Mouse (Mus musculus) G1E-ER4 (cell line): ENCODE data around the gene Adap1. TPM values are rescaled to one million over a fixed set of nuclear protein-coding genes. Genes with fewer than 3 reads are reported as not detected.

ENCODE experiments used
- GATA1 ChIP-seq: IDR thresholded peaks from one replicate; pipeline ENCODE4 v1.8.0; 2012; ENCODE audit warnings: low read length, inconsistent platforms
- polyA plus RNA-seq: library from polyadenylated mRNA; stranded (reverse); fragments of >175 nt; gene quantifications from 2 replicates; pipeline ENCODE4 v1.2.3, GENCODE M21; 2012

The Adap1 gene
- polyA plus RNA-seq, 1 experiment: 0.06 TPM

DNA sequence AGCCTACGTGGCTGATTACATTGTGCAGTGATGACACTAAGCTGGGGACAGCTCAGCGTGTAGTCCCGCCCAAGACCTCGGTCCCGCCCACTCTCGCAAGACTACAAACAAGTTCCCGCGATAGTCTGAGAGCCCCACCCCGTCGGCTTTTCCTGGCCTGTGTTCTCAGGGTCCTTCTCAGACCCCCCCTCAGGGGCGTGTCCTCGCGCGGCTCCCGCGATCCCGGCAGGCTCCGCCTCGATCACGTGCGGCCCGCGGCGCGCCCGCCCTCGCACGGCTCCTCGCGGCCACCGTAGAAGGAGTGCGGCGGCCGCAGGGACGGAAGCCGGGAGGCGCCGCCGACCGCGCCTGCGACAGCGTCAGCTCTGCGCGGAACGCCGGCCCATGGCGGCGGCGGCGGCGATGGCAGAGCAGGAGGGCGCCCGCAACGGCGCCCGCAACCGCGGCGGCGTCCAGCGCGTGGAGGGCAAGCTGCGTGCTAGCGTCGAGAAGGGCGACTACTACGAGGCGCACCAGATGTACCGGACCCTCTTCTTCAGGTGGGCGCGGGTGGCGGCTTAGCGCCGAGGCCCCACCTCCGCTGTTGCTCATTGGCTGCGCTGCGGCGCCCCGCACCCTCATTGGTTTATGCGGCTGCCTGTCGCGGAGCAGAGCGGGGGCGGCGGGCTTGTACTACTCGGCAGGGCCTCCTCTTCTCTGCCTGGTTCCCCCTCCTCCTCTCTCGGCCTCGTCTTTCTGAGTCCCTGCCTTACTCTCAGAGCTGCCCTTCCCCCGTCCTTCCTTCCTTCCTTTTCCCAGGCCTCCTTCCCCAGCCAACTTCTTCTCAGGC lies 73.1 kb downstream of the Adap1 start, which contains the start of gene Get4:
Gene Get4, plus strand, starts transcription at position 244 of the 829 bp plus-strand sequence.
- TF ChIP-seq GATA1: no peak

DNA sequence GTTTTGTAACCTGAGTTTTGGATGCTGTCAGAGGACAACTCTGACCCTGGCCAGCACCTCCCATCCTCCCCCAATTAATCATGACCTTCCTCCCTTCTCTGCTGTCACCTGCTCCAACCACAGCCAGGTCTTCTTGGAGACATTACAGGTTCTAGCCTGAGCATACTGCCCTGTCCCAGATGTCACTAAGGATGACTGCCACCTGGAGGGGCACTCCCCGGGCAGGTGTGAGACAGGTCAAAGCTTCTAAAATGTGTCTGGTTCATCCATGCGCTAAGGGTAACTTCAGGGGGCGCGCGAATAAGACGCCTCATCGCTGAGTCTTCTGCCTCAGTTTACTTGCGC lies 73.7 kb downstream of the Adap1 start:
- TF ChIP-seq GATA1: no peak

DNA sequence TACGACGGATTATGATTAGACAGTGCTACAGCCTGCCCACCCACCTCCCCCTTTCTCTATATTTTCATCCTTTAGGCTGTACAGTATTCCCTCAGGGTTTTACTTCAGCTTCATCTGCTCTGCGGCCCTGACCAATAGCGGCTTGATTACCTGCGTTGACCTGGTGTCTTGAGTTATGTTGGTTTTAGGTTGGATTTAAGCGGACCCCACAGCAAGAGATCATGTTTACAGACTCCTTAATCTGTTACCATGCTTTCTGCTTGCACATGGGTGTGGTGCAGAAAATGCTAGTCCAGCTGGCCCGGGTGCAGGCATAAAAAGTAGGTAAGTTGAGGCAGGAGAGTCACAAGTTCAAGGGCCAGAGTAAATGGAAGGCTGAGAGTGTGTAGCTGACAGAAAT lies 74.1 kb downstream of the Adap1 start:
- TF ChIP-seq GATA1: no peak

DNA sequence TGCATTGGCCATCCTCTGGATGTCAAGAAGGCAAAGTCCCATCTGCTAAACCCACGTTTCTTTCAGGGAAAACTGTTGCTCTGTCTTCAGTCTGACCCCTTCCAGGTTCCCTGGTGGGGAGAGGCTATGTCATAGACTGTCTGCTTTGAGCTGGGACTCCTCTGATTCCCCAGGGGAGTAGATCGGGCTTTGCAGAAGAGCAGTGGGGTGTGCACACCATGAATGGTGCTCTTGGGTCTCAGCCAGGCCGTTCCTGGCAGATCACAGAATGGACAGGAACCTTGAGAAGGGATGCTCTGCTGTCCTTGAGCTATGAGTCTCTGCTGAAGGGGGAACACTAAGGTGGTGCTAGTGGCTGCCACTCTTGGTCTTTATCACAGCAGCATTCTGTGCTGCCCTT lies 76.6 kb downstream of the Adap1 start:
- no peak for TF ChIP-seq GATA1

DNA sequence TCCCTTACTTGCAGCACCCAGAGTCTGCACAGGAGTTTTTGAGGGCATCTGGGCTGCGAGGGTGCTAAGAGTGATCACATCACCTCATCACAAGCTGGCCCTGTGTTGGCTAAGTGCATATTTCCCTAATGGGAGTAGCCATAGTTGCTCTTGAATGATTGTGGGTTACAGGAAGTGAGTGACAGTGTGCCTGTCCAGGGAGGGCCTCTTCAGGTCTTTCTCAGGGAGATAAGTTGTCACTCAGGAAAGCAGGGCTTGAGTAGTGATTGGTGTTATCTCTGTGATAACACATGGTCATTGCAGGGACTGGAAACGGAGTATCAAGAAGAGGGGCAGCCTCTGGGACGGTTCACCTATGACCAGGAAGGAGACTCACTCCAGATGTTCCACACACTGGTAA lies 77.7 kb downstream of the Adap1 start:
- peak; percentile 68 for TF ChIP-seq GATA1

GRCm38 (mm10) chr5:139243384-139243783 lies 82.0 kb downstream of the Adap1 start:
- no peak for TF ChIP-seq GATA1

GRCm38 (mm10) chr5:139241022-139241761 lies 84.2 kb downstream of the Adap1 start:
- TF ChIP-seq GATA1: no peak

GRCm38 (mm10) chr5:139237436-139237835 lies 88.0 kb downstream of the Adap1 start:
- no peak for TF ChIP-seq GATA1

DNA sequence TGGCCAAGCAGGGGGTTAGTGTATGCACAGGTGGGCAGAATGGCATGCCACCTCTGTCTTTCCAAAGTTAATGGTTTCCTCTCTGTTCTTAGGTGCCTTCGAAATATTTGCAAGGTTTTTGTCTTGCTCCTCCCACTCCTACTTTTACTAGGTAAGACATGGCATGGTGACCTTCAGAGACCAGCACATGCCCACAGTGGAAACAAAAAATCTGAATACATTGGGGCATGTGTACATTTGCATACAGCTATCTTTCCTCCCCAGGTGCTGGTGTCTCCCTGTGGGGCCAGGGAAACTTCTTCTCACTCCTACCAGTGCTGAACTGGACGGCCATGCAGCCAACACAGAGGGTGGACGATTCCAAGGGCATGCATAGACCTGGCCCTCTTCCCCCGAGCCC lies 91.0 kb downstream of the Adap1 start:
- TF ChIP-seq GATA1: no peak

GRCm38 (mm10) chr5:139232083-139232482 lies 93.3 kb downstream of the Adap1 start:
- no peak for TF ChIP-seq GATA1

- TF ChIP-seq GATA1: no peak
Observed at GRCm38 (mm10) chr5:139229716-139230115, 95.7 kb downstream of the Adap1 start.

DNA sequence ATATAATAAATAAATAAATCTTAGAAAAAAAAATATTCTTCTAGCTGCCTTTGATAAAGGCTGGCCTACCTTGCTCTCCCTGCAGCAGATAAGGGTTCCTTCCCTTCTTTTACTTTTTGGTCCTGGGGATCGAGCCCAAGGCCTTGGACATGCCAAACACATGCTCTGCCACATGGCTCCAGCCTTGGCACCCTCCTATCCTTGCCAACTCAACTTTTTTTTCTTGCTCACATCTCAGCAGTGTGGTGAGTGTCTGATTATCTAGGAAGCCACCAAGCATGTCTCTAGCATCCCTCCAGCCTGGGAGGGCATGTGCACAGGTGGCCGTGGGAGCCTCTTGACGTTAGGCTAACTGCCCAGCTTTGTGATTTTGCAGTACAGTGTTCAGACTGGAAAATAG lies 97.1 kb downstream of the Adap1 start:
- TF ChIP-seq GATA1: no peak

- no peak for TF ChIP-seq GATA1
Observed at GRCm38 (mm10) chr5:139227645-139228044, 97.8 kb downstream of the Adap1 start.

DNA sequence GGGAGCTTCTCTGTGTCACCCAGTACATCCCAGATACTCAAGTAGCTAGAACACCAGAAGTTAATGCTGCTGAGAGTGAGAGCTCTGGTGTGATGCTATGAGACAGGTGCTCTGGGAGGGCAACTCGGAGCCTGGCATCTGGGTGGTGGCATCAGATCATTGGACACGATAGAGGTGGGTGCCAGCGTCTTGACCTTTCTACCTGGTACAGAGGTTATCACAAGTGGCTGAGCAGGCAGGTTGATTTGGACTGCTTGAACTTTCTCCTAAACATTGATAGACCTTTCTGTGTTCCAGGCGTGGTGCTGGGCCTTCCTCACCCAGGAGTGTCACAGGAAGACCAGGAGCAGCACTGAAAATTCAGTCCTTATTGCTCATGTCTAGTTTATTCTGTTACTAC lies 98.2 kb downstream of the Adap1 start:
- TF ChIP-seq GATA1: no peak

GRCm38 (mm10) chr5:139223331-139223730 lies 102.1 kb downstream of the Adap1 start:
- TF ChIP-seq GATA1: no peak

Other genes with a start within 250 kb of the Adap1 start
- not detected in 2 replicates for gene Prkar1b, start 175.6 kb downstream of the Adap1 start, polyA plus RNA-seq
- 56.6 and 85.8 TPM in 2 replicates for gene Dnaaf5, start 175.4 kb downstream of the Adap1 start, polyA plus RNA-seq
- gene Sun1, start 125.0 kb downstream of the Adap1 start, polyA plus RNA-seq: 14.2 and 19.4 TPM in 2 replicates
- gene Get4, start 73.3 kb downstream of the Adap1 start, polyA plus RNA-seq: 84.1 and 121 TPM in 2 replicates
- 57.2 and 76.6 TPM in 2 replicates for gene Cox19, start 25.8 kb upstream of the Adap1 start, polyA plus RNA-seq
- not detected in 2 replicates for gene Cyp2w1, start 27.0 kb upstream of the Adap1 start, polyA plus RNA-seq
- gene Gpr146, start 52.1 kb upstream of the Adap1 start, polyA plus RNA-seq: 15.4 and 15.9 TPM in 2 replicates
- gene C130050O18Rik, start 79.7 kb upstream of the Adap1 start, polyA plus RNA-seq: 0.04 and 0.05 TPM in 2 replicates
- not detected in 2 replicates for gene Gper1, start 97.5 kb upstream of the Adap1 start, polyA plus RNA-seq
- gene 3110082I17Rik, start 134.9 kb upstream of the Adap1 start, polyA plus RNA-seq: 58.6 and 79.0 TPM in 2 replicates
- 2.8 and 3.1 TPM in 2 replicates for gene Zfand2a, start 158.9 kb upstream of the Adap1 start, polyA plus RNA-seq
- gene Uncx, start 217.9 kb upstream of the Adap1 start, polyA plus RNA-seq: not detected in 2 replicates